Mouse (Mus musculus): Measurements from ENCODE around the gene Pax7.

Gene Pax7

DNA sequence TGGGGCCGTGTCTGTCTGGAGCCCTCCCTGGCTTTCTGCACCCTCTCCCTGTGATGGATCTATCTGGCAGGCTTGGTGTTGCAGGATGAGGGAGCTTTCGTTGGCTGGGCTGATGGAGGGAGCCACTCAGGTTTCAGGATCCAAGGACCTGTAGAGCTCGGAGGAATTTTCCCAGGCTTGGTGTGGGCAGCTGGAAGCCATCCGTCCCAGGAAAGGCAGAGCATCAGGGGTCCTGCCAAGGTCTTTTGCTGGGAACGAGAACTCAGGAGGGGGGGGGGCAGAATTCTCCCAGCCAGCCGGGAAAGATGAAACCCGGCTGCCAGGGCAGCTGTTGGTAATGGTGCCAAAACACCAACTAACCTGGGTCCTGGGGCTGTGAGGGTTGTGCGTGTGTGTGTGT is 134.7 kb downstream of the Pax7 start:
- in situ Hi-C loops (cut with MboI; ENCODE audit: low sequenced_read_pairs) = loop anchor here (25.0 kb wide), 1 partner anchor 164 kb away; no protein-coding TSS in a partner anchor

GRCm38 (mm10) chr4:139697755-139698154 is 135.6 kb downstream of the Pax7 start:
- in situ Hi-C loops (cut with MboI; ENCODE audit: low sequenced_read_pairs) = loop anchor here (25.0 kb wide), 1 partner anchor 165 kb away; no protein-coding TSS in a partner anchor

- in situ Hi-C loops (cut with MboI; ENCODE audit: low sequenced_read_pairs) = loop anchor here (25.0 kb wide), 1 partner anchor 169 kb away; no protein-coding TSS in a partner anchor
Observed at GRCm38 (mm10) chr4:139693315-139693714, 140.0 kb downstream of the Pax7 start.

GRCm38 (mm10) chr4:139689627-139690269 is 143.6 kb downstream of the Pax7 start:
- in situ Hi-C loops (cut with MboI; ENCODE audit: low sequenced_read_pairs) = loop anchor here (25.0 kb wide), 1 partner anchor 173 kb away; no protein-coding TSS in a partner anchor

- in situ Hi-C loops (cut with MboI; ENCODE audit: low sequenced_read_pairs) = loop anchor here (25.0 kb wide), 1 partner anchor 174 kb away; no protein-coding TSS in a partner anchor
Observed at GRCm38 (mm10) chr4:139688058-139688457, 145.3 kb downstream of the Pax7 start.
